Mouse (Mus musculus) neutrophil, adult 5-6 weeks (primary cell): Measurements from ENCODE around the gene Chn2. TPM values are rescaled to one million over a fixed set of nuclear protein-coding genes. Genes with fewer than 3 reads are reported as not detected.
"Not testable (repeated sequence)": the region's sequence is repeated elsewhere in the genome, so short reads cannot be mapped to it uniquely, and the experiment has no call there.

Experiments
- ATAC-seq: fragments of 151-379, 151-347 bp; 2 replicates; pipeline ENCODE4 v1.8.0; 2017; ENCODE audit warnings: mild to moderate bottlenecking, moderate TSS enrichment; ENCODE audit not compliant: insufficient number of reproducible peaks, poor library complexity, low FRiP score, severe bottlenecking; ENCODE audit errors: extremely low read depth
- total RNA-seq: library from RNA; stranded (forward); fragments of 200-1000 nt; gene quantifications from 2 replicates; pipeline ENCODE4 v1.2.3, GENCODE M21; 2017

Gene Chn2
- total RNA-seq, 1 experiment from 2014 or later: 6.4 TPM

DNA sequence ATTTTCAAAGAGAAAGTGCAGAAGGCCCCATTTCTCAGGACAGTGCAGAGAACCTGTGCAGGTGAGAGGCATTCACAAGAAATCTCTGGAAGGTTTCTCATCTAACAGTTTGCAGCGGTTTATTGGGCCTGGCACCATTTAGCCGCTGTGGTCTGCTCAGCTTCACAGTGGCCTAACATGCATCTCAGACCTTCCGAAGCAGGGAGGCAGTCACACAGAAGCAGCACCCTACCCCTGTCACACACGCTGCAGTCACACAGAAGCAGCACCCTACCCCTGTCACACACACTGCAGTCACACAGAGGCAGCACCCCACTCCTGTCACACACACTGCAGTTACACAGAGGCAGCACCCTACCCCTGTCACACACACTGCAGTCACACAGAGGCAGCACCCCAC, 126.5 kb downstream of the Chn2 start:
- ATAC-seq: no peak

DNA sequence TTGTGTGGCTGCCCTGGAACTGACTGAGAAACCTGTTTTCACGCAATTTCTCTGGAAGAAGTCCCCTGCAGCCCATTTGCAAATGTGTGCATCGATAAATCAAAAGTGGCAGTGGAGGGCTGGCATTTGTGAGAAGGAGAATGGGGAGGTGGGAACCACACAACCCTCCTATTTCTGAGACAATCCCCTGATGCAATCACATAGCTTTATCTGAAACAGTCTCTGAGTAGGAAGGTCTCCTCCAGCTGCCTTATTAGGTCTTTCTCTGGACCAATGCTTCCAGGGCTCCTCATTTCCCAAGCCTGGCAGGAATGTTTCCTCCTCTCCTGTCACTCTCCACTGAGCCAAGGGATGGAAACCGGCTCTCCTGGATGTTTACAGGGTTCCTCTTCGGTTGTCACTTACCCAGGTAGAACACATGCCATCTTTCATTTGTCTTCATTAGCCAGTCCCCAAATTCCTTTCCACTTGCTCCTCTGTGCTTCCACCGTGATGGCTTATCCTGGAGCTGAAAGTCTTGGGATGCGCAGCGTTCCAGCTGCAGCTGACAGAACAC, 127.7 kb downstream of the Chn2 start:
- ATAC-seq: no peak

DNA sequence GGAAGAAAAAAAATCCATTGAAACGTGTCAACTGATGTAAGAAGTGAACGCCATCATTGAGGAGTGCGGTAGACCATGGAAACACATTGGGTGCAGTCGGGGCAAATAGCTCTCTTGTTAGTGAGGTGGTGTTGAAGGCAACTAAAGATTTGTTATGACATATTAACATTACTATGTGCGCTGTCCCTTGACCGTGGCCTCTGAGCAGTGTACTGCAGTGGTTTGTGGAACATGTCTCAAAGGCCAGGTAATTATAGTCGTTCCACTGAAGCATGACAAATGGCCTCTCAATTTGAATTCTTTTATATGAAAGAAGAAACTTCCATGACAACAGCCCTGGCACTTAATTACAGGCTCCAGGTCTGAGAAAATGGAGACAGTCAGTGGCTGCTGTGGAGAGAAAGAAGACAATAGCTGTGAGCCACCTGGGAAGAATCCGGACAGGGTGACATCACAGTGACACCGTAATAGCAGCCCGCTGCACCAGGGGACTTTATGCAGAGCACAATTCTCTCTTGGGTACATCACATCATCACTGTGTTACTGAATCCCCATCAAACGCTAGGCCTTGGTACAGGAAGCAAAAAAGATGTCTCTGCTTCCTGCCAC, 131.0 kb downstream of the Chn2 start:
- ATAC-seq: no peak

DNA sequence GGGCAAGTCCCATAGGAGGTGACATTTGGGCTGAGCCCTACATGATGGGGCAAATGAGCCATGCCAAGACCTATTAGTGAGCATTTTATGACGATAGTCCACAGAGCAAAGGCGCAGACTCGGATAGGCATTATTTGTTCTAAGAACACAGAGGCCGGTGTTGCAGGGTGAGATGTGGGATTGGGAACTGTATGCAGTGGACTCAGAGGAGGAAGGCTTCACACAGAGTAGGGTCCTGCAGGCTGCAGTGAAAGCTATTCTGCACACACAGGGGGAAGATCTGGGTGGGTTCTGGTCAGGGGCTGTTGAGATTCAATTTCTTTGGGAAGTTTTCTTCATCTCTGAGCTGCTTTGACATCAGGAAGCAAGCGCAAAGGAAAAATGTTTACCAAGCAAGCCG, 132.0 kb downstream of the Chn2 start:
- no peak for ATAC-seq

DNA sequence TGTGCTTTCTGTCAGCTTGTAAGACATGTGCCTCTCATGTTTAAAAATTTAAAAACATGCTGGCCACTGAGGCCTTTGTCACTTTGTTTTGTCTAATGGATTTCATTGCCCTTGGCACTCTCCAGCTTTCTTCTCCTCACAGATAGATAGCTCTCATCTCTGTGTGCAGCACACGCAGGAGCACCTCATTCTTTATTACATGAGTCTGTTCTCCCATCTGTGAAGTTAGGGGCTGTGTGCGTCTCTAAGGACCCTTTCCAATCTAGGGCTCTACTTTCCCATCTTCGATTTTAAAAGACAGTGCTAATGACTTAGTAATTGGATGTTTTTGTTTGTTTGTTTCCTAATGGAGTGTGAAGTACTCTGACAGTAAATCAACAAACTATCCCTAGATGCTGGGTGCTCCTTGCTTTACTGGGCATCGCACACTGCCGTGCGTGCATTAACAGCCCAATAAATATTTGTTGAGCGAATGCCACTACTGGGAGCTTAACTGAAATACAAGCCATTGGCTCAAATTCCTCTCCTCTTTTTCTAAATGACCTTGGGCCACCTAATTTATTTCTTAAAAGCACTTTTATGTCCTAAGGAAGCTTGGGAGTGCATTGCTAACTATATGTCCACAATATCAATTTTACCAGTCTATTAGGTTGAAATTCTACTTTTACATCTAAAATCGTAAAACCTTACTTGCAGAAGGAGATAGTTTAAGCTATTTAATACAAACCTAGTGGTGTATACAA, 136.3 kb downstream of the Chn2 start:
- no peak for ATAC-seq

DNA sequence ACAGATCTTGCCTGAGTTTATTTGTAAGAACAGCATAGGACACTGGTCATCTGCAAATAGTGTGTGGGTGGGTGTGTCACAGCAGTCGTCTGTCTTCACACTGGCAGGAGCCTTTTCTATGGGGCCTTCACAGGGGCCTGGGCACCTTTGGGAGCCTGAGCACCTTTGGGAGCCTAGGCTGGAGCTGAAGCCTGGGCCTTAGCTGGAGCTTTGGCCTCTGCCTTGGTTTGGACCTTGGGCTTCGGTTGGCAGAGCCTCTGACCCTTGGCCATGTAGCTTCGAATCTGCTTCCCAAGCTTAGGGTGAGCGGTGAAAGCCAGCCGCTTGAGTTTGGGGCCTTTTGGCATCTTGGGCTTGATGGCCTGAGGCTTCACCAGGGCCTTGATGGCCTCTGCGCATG, 137.7 kb downstream of the Chn2 start:
- not testable (repeated sequence) for ATAC-seq

DNA sequence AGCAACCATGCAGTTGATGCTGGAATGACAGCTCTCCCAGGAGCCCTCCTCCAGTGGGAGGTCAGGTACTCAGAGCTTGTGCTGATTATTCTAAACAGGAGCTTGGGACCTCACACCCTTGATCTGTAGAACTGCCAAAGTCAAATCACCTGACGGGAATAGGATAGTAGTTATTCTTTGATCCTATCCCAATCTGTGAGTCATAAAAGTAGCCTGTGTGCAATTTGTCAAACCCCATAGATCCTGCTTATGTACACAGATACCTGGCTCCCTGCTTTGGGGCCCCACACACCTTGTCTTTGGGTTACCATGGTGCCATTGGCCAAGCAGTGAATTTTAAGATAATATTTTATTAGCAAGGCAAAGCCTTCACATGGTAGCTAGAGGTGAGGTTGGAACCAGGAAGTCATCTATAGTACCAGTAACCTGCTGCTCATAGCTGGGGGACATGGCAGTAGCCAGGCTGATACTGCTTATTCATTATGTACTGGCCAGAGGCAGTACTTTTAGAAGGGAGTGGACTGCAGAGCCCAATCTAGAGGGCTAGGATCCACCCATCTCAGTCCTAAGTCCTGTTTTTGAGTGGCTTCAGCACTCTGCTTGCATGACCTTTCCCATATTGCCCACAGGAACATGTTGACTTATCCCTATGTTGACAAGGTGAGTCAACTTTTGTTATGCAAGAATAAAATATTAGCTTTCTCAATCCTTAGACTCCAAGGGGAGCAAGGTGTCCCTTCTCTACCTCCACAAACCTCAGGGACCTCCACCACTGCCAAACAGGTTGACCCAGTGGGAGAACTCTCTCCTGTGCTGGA, 139.9 kb downstream of the Chn2 start:
- ATAC-seq: no peak

DNA sequence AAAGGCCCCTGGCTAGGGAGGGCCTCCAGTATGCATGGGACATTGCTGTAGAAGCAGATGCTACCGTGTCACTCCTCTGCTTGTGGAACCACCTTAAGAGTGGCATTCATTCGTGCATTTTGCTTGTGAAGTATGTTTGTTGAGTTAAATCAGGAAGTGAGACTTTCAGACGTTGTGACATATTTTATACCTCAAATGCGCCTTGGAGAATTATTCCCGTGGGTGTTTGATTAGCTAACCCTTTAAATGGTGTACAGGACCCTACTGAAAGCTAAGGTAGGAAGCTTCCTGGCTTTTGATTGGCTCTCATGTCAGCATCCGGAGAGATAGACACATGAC, 140.5 kb downstream of the Chn2 start:
- ATAC-seq: no peak

DNA sequence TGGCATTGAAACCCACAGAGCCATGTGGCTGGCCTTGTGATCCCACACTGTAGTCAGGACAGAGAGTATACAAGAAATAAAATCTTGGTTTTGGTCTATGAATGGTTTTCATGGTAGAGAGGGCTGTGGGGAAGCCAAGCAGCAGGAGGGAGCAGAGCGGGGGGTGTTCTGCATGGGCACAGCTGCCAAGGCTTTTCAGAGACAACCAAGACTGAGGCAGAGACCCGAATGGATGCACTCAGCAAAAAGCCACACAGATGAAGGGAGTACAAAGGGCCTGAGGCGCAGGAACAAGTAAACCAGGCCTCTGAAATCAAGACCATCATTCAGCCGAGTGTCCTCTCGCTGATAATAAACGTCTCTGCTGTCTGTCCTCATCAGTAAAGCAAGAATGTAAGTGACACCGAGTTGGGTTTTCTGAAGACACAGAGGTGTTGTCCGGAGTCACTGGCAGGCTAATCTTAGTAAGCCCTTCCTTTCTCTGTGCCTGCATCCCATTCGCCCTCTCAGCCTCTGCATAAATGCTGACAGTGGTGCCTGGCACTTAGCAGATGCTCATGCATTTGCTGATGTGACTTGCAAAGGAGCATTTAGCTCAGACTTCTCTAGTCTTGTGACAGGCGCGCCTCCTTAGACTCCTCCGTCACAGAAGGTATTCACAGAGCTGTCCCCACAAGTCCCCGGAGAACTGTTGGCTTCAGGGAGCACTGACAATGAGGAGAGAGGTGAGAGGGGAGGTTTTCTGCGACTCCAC, 144.6 kb downstream of the Chn2 start:
- ATAC-seq: no peak

DNA sequence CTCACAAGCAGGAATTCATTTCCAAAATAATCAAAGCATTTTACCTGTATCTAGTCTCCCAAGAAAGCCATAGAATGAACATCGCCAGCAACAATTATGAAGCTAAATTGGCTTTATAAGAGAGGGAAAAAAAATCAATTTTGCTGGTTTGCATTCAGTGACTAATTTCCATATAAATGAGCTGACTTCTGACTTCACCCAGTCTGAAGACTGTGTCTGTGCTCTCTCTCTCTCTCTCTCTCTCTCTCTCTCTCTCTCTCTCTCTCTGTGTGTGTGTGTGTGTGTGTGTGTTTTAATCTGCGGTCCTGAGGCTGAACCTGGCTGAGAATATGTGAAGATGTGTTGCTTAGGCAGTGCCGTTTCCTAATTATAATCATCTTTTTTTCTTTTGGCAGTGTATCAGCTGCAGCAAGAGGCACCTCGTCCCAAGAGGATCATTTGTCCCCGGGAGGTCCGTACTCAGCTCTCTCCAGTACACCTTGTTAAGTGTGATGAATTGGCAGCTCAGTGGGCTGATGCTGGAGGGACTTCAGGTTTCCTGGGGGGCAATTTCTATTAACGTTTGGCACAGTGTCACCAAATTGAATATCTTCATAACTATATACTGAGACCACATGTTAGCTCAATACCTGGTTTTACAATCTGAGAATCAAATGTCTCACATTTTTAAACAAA, 154.4 kb downstream of the Chn2 start:
- ATAC-seq: no peak

DNA sequence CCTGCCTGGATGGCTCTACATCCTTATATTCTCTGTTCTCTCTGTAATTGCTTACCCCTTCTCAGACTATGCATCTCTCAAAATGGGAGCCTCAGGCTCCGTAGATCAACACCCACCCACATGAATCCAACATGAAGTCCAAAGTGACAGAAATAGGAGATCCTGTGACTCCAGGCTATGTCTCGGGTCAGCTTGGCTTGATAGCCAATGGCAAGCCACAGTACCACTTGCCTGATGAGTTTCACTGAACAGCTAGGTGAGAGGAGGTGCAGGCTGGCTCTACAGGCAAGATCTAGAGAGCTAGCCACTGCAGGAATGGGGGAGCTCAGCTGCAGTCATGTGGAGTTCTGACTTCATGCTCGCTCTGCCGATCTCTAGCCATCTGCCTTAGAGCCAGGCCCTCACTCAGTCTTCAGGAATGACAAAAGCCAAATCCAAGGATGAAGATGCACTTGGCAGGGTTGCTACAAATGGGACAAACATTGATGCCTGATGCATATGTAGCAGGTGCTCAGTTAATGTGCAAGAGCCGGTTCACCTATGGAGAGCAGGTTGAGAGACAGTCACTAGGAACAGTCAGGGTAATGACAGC, 158.6 kb downstream of the Chn2 start:
- no peak for ATAC-seq

DNA sequence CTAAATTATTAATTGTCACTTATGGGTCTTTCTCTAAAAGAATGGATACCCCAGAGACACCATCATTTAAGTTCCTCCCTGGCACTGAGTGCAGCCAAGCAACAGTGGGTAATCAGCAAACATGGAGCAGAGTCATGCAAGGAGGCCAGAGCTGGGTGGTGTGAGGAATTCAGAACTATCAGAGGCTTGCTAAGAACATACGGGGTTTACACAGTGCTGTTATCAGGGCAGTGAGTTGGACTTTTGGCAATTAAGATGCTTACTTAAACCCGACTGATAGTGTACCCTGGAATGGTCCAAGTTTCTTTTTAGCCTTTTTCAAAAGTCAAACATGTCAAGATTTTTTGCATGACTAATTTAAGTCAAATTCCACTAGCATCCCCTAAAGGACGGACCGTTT, 160.2 kb downstream of the Chn2 start:
- no peak for ATAC-seq

DNA sequence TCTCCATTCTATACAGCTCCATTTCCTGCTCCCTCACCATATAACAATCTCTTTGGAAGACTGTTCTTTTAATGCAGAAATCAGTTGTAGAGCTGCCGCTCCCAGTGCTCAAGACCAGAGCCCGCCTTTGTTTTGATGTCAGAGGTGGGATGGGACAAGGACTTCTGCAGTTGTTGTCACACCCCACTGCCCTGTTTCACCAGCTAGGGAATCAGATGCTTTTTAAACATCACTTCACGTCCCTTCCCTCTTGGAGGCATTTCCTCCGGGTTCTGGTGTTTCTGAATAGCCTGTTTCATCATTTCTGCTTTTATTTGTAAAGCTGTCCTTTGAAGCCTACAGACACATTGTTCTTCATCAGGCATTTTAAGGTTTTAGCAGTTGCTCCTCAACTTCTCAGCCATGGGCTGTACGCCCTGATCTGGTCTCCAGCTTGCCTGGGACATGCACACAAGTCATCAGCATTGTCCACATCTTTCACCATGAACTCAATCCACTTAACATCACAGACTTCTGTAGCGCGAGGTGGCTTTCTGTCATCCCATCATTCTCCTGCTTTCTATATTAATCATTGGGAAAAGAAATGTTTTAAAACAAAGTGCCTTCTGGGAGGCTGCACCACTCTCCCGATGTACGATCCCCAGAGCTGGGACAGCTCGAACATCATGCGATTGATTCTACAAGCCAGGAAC, 160.8 kb downstream of the Chn2 start:
- no peak for ATAC-seq

DNA sequence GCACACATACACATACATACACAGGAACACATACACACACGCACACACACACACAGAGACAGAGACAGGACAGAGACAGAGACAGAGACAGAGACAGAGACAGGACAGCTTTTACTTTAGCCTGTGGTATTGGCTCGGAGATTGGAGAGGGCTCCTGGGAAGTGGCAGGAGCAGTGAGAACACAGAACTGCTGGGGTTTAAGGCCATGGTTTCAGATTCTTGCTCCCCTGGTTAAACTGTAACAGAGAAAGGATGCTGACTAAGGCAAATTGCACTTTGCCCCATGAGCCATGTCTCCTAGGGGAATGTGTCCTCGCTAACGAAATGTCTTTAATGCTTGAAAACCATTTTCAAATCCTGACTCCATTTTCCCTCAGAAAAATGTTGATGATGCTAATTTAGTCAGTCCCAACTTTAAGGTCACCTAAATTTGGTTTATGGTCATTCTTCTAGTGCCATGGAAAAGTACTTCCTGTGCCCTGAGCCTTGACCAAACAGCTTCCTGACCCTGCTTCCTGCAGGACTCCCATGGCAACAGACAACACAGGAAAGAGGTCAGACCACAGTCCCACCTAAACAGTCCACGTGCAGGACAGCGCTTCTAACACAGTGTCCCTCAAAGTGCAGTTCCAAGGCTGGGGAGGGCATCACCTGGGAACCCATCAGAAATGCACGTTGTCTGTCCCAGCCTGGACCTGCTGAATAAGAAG, 163.1 kb downstream of the Chn2 start:
- no peak for ATAC-seq

DNA sequence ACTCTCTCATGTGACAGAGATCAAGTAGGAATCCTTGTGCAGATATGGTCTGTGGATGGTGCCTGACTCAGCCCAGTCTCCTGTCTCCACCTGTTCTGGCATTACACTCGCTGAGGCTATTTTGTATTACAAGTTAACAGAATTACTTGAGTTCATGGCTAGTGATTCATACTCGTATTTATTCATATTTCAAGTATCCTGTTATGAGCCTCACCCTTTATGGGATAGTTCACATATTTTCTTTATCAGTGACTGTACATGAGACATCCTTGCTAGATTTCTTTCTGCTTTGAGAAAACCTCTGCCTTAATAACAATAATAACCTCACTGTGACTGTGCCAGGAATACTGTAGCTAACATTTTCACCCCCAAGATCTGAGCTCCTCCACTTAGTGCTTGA, 164.0 kb downstream of the Chn2 start:
- ATAC-seq: no peak

DNA sequence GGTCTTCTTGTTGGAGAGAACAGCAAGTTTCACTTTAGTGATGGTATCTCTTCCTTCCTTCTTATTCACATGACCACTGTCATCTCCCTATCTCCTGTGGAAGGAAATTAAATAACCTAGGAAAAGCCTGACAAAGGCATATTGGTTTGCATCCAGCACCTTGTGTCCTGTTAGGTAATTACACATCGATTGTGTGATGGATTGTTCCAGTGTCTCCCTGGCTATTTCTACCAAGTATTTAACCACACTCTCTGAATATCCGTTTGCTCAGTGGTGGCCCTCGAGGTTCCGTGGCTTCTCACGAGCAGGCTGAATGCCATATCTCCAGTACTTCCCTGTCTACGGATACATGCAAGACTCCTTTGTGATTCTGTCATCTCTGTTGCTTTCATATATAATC, 164.6 kb downstream of the Chn2 start:
- no peak for ATAC-seq

DNA sequence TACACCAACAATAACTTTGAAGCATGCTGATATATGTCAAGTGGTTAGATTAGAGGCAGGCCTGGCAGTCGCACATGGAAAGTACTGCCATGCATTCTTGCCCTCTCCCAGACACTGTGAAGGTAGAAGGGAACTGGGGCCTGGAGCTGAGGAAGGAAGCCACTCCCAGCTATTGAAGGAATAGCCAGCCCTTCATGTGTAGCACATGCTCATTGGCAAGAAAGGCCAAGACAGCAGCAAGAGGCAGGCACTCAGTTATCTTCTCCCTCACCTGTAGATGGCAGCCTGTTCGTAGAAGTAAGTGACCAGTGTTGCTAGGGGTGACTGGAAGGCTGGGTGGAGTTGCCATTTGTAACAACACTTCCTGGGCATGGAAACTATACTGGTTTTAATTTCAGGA, 165.6 kb downstream of the Chn2 start:
- ATAC-seq: no peak
